Mouse (Mus musculus) erythroblast, embryonic 14.5 days (primary cell): Measurements from ENCODE around the gene Tmem63a.

Experiments used
- GATA1 ChIP-seq: IDR thresholded peaks from 2 replicates; pipeline ENCODE4 v1.6.1; 2012; ENCODE audit warnings: low read length, inconsistent platforms, mixed read lengths
- TAL1 ChIP-seq: IDR thresholded peaks from 3 replicates; pipeline ENCODE4 v1.6.1; 2012; ENCODE audit warnings: low read length, inconsistent platforms, mixed read lengths

GRCm38 (mm10) chr1:180916425-180916824 is 25.7 kb upstream of the Tmem63a start:
- TF ChIP-seq GATA1 (no peak), TAL1 (no peak)
